Mouse (Mus musculus) thymus, postnatal 10 days (tissue): ENCODE results near the gene Stk10.
A peak's percentile ranks its signal among the peaks of the same experiment; 100 is the strongest.

Experiments used
- DNase-seq, 2 experiments: peaks; one replicate each; pipeline ENCODE4 v3.0.0; 2021; ENCODE audit warnings: low spot score in 2 of 2

Gene Stk10

GRCm38 (mm10) chr11:32629713-32630211 is 96.7 kb downstream of the Stk10 start:
- DNase-seq, result no peak

GRCm38 (mm10) chr11:32632671-32633070 is 99.6 kb downstream of the Stk10 start:
- DNase-seq, result no peak

GRCm38 (mm10) chr11:32633542-32633941 is 100.4 kb downstream of the Stk10 start:
- DNase-seq, result no peak

GRCm38 (mm10) chr11:32634143-32634542 is 101.0 kb downstream of the Stk10 start:
- DNase-seq, result no peak

- DNase-seq, result no peak
Measured at GRCm38 (mm10) chr11:32634842-32635241, 101.7 kb downstream of the Stk10 start.

GRCm38 (mm10) chr11:32636275-32636674 is 103.2 kb downstream of the Stk10 start:
- DNase-seq, result no peak

- DNase-seq, result no peak
Measured at GRCm38 (mm10) chr11:32638521-32639255, 105.6 kb downstream of the Stk10 start.

- no peak for DNase-seq
Measured at GRCm38 (mm10) chr11:32640617-32641016, 107.5 kb downstream of the Stk10 start.

- DNase-seq, result peak; percentile 95
Measured at GRCm38 (mm10) chr11:32642249-32642876, 109.3 kb downstream of the Stk10 start, which contains the start of gene Fbxw11. Gene Fbxw11, plus strand, starts transcription at chr11:32642724.

- peak; percentile 41 to 54 for DNase-seq
Measured at GRCm38 (mm10) chr11:32642899-32643886, 110.1 kb downstream of the Stk10 start.

GRCm38 (mm10) chr11:32644010-32644409 is 110.9 kb downstream of the Stk10 start:
- DNase-seq, result no peak

GRCm38 (mm10) chr11:32647265-32647664 is 114.2 kb downstream of the Stk10 start:
- no peak for DNase-seq

- no peak for DNase-seq
Measured at GRCm38 (mm10) chr11:32650236-32650749, 117.2 kb downstream of the Stk10 start.

GRCm38 (mm10) chr11:32650893-32651590 is 117.9 kb downstream of the Stk10 start:
- no peak for DNase-seq

- no peak for DNase-seq
Measured at GRCm38 (mm10) chr11:32651723-32652122, 118.6 kb downstream of the Stk10 start.

GRCm38 (mm10) chr11:32662082-32662656 is 129.1 kb downstream of the Stk10 start:
- no peak for DNase-seq

- no peak for DNase-seq
Measured at GRCm38 (mm10) chr11:32665639-32666038, 132.5 kb downstream of the Stk10 start.

- no peak for DNase-seq
Measured at GRCm38 (mm10) chr11:32666983-32667382, 133.9 kb downstream of the Stk10 start.

GRCm38 (mm10) chr11:32671480-32671879 is 138.4 kb downstream of the Stk10 start:
- DNase-seq, result no peak
